Mouse (Mus musculus): ENCODE data around the gene Trp53. TPM values are rescaled to one million over a fixed set of nuclear protein-coding genes. Genes with fewer than 3 reads are reported as not detected.
A peak's percentile ranks its signal among the peaks of the same experiment; 100 is the strongest.

Gene Trp53
- total and polyA plus RNA-seq, 3 experiments, result 24.9 to 372 (median 107) TPM

DNA sequence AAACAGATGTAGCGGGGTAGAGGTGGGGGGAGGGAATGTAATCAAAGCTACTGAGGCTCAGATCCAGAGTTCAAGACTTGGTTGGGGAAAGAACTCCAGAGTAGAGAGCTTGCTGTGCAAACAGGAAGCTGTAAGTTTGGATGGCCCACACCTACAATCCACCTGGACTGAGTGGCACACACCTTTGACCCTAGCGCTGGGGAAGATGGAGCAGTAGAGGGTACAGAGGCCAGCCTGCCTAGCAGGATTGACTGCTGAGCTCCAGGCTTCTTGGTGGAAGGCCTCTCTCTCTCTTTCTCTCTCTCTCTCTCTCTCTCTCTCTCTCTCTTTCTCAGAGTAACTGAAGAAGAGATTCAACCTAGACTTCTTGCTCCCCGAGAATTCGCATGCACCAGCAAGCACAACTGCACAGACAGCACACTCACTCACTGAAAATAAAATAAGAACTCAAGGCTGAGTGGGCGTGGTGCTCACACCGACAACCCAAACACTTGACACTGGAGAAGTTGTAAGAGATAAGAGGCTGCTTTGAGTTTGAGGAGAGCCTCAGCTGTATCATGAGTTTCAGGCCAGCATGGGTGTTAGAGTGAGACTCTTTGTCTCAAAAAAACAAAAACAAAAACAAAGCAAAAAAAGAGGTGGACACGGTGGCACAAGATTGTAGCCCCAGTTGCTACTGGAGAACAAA, 40.4 kb downstream of the Trp53 start:
- H3K9me3 ChIP-seq (replicated peaks; ENCODE audit: low read length), result no peaks in the 10 kb centered on the region
- no peak overlapping the region for H3K27ac ChIP-seq (ENCODE audit: insufficient read depth, low read depth)
- no peaks in the 10 kb centered on the region for H3K79me2 ChIP-seq (replicated peaks; ENCODE audit: control insufficient read depth, extremely low read depth, insufficient read depth, poor library complexity, severe bottlenecking)
- TF ChIP-seq ZC3H11A (IDR thresholded peaks at IDR 0.05; ENCODE audit: low read depth, low read length) (no peak), IRF4 (IDR thresholded peaks at IDR 0.05; ENCODE audit: low read depth, low read length) (no peak), RAD21 (IDR thresholded peaks at IDR 0.05; ENCODE audit: low read depth, low read length) (no peak), POLR2A (IDR thresholded peaks at IDR 0.05; ENCODE audit: low read depth, low read length) (no peak), SIN3A (IDR thresholded peaks at IDR 0.05; ENCODE audit: low read length) (no peak), TBP (conservative IDR thresholded peaks at IDR 0.05; ENCODE audit: low read depth, low read length) (no peak), ZKSCAN1 (IDR thresholded peaks at IDR 0.05; ENCODE audit: borderline replicate concordance, low read depth, low read length) (no peak), SMC3 (IDR thresholded peaks at IDR 0.05; ENCODE audit: low read depth, low read length) (no peak), MYC (IDR thresholded peaks at IDR 0.05; ENCODE audit: low read depth, low read length) (no peak), EP300 (IDR thresholded peaks at IDR 0.05; ENCODE audit: low read length) (no peak), GABPA (IDR thresholded peaks at IDR 0.05; ENCODE audit: insufficient replicate concordance, low read depth, low read length) (no peak), ZNF384 (IDR thresholded peaks at IDR 0.05; ENCODE audit: low read depth, low read length) (no peak), RCOR1 (conservative IDR thresholded peaks at IDR 0.05; ENCODE audit: low read depth, low read length) (no peak), PAX5 (IDR thresholded peaks at IDR 0.05; ENCODE audit: low read length) (no peak), POLR2AphosphoS2 (IDR thresholded peaks at IDR 0.05; ENCODE audit: low read depth, low read length) (no peak), USF2 (conservative IDR thresholded peaks at IDR 0.05; ENCODE audit: low read depth, low read length) (no peak), UBTF (IDR thresholded peaks at IDR 0.05; ENCODE audit: low read depth, low read length) (no peak), KAT2A (IDR thresholded peaks at IDR 0.05; ENCODE audit: insufficient replicate concordance, low read length) (no peak), ZMIZ1 (IDR thresholded peaks at IDR 0.05; ENCODE audit: low read depth, low read length) (no peak)
- DNase-seq (ENCODE audit: extremely low read depth), result no peak
- H3K4me2 ChIP-seq (ENCODE audit: insufficient read depth, low read depth, poor library complexity, severe bottlenecking), result no peak overlapping the region
- no peak overlapping the region for H3K9ac ChIP-seq (ENCODE audit: insufficient read depth, low read depth)
- in situ Hi-C loops (cut with MboI; ENCODE audit: low pct_ligation_motif_present, low pct_unique_long_range_greater_than_20kb, low sequenced_read_pairs), result no loop called here
- no peak overlapping the region for H3K4me3 ChIP-seq (replicated peaks in 1 of 3; ENCODE audit: low read depth in 2 of 3, low read length in 2 of 3, poor library complexity in 1 of 3)
- peaks cover 58% of the 10 kb centered on the region for H3K27me3 ChIP-seq (replicated peaks)
- no peaks in the 10 kb centered on the region for H3K4me1 ChIP-seq (ENCODE audit: control insufficient read depth in 1 of 2, insufficient read depth in 2 of 2)
- no peaks in the 10 kb centered on the region for H3K36me3 ChIP-seq (replicated peaks in 1 of 2; ENCODE audit: control insufficient read depth in 1 of 2, insufficient read depth in 1 of 2, low read length in 1 of 2)
- dilution Hi-C loops (cut with MboI; ENCODE audit: extremely low pct_ligation_motif_present, extremely low pct_unique_long_range_greater_than_20kb, low sequenced_read_pairs), result no loop called here

- H3K36me3 ChIP-seq (replicated peaks in 1 of 2; ENCODE audit: control insufficient read depth in 1 of 2, insufficient read depth in 1 of 2, low read length in 1 of 2), result no peaks in the 10 kb centered on the region
- dilution Hi-C loops (cut with MboI; ENCODE audit: extremely low pct_ligation_motif_present, extremely low pct_unique_long_range_greater_than_20kb, low sequenced_read_pairs), result no loop called here
- H3K27me3 ChIP-seq (replicated peaks), result peaks cover 46% of the 10 kb centered on the region
- H3K9me3 ChIP-seq (replicated peaks; ENCODE audit: low read length), result no peaks in the 10 kb centered on the region
- no peak within 1 kb of the TSS for H3K4me2 ChIP-seq (ENCODE audit: insufficient read depth, low read depth, poor library complexity, severe bottlenecking)
- in situ Hi-C loops (cut with MboI; ENCODE audit: low pct_ligation_motif_present, low pct_unique_long_range_greater_than_20kb, low sequenced_read_pairs), result no loop called here
- DNase-seq (ENCODE audit: extremely low read depth), result no peak
- peak within 1 kb of the TSS in 1 of 3 experiments; percentile 41 for H3K4me3 ChIP-seq (replicated peaks in 1 of 3; ENCODE audit: low read depth in 2 of 3, low read length in 2 of 3, poor library complexity in 1 of 3)
- H3K9ac ChIP-seq (ENCODE audit: insufficient read depth, low read depth), result no peak within 1 kb of the TSS
- H3K79me2 ChIP-seq (replicated peaks; ENCODE audit: control insufficient read depth, extremely low read depth, insufficient read depth, poor library complexity, severe bottlenecking), result no peaks in the 10 kb centered on the region
- TF ChIP-seq ZNF384 (IDR thresholded peaks at IDR 0.05; ENCODE audit: low read depth, low read length) (no peak), MAFK (IDR thresholded peaks at IDR 0.05; ENCODE audit: insufficient replicate concordance, low read length) (no peak), NELFE (IDR thresholded peaks at IDR 0.05; ENCODE audit: low read depth, low read length) (no peak), PAX5 (IDR thresholded peaks at IDR 0.05; ENCODE audit: low read length) (no peak), ZMIZ1 (IDR thresholded peaks at IDR 0.05; ENCODE audit: low read depth, low read length) (no peak), GABPA (IDR thresholded peaks at IDR 0.05; ENCODE audit: insufficient replicate concordance, low read depth, low read length) (no peak), ZC3H11A (IDR thresholded peaks at IDR 0.05; ENCODE audit: low read depth, low read length) (no peak), MAX (IDR thresholded peaks at IDR 0.05; ENCODE audit: low read length) (no peak), USF2 (conservative IDR thresholded peaks at IDR 0.05; ENCODE audit: low read depth, low read length) (no peak), RCOR1 (conservative IDR thresholded peaks at IDR 0.05; ENCODE audit: low read depth, low read length) (no peak), RAD21 (IDR thresholded peaks at IDR 0.05; ENCODE audit: low read depth, low read length) (no peak), E2F4 (IDR thresholded peaks at IDR 0.05; ENCODE audit: insufficient replicate concordance, low read depth, low read length) (no peak), MAZ (IDR thresholded peaks at IDR 0.05; ENCODE audit: low read depth, low read length) (no peak), POLR2AphosphoS2 (IDR thresholded peaks at IDR 0.05; ENCODE audit: low read depth, low read length) (no peak), JUN (IDR thresholded peaks at IDR 0.05; ENCODE audit: insufficient read depth, low read depth, low read length) (no peak), USF1 (IDR thresholded peaks at IDR 0.05; ENCODE audit: low read depth, low read length) (no peak), CHD1 (IDR thresholded peaks at IDR 0.05; ENCODE audit: low read depth, low read length) (no peak), POLR2A (IDR thresholded peaks at IDR 0.05; ENCODE audit: low read depth, low read length) (no peak), ELF1 (IDR thresholded peaks at IDR 0.05; ENCODE audit: low read depth, low read length) (no peak)
- no peak within 1 kb of the TSS for H3K27ac ChIP-seq (ENCODE audit: insufficient read depth, low read depth)
- no peaks in the 10 kb centered on the region for H3K4me1 ChIP-seq (ENCODE audit: control insufficient read depth in 1 of 2, insufficient read depth in 2 of 2)
Measured at GRCm38 (mm10) chr11:69621571-69622268, 41.6 kb downstream of the Trp53 start, which contains the start of gene Sat2. Gene Sat2, plus strand, starts transcription at chr11:69622024.
